Mouse (Mus musculus): ENCODE results near the gene Hoxa3. TPM values are rescaled to one million over a fixed set of nuclear protein-coding genes. Genes with fewer than 3 reads are reported as not detected.

The Hoxa3 gene
- total and polyA plus RNA-seq, 3 experiments = 0.08 to 0.38 (median 0.34) TPM

GRCm38 (mm10) chr6:52150401-52150966, 62.7 kb downstream of the Hoxa3 start:
- Histone ChIP-seq H3K36me3 (replicated peaks in 1 of 2; ENCODE audit: control insufficient read depth in 1 of 2, insufficient read depth in 1 of 2, low read length in 1 of 2) (no peaks in the 10 kb centered on the region), H3K79me2 (replicated peaks; ENCODE audit: control insufficient read depth, extremely low read depth, insufficient read depth, poor library complexity, severe bottlenecking) (no peaks in the 10 kb centered on the region), H3K9ac (ENCODE audit: insufficient read depth, low read depth) (no peak overlapping the region), H3K27me3 (replicated peaks) (no peaks in the 10 kb centered on the region), H3K4me3 (replicated peaks in 1 of 3; ENCODE audit: low read depth in 2 of 3, low read length in 2 of 3, poor library complexity in 1 of 3) (no peak overlapping the region), H3K27ac (ENCODE audit: insufficient read depth, low read depth) (no peak overlapping the region), H3K4me1 (ENCODE audit: control insufficient read depth in 1 of 2, insufficient read depth in 2 of 2) (0 out of 4 replicates have a peak, but pooled peaks cover 0 to 3% of the 10 kb centered on the region in 2 experiments), H3K9me3 (replicated peaks; ENCODE audit: low read length) (no peaks in the 10 kb centered on the region), H3K4me2 (ENCODE audit: insufficient read depth, low read depth, poor library complexity, severe bottlenecking) (no peak overlapping the region)
- dilution Hi-C loops (cut with MboI; ENCODE audit: extremely low pct_ligation_motif_present, extremely low pct_unique_long_range_greater_than_20kb, low sequenced_read_pairs) (no loop called here), in situ Hi-C loops (cut with MboI; ENCODE audit: low pct_ligation_motif_present, low pct_unique_long_range_greater_than_20kb, low sequenced_read_pairs) (no loop called here)
- no peak for DNase-seq (ENCODE audit: extremely low read depth)
- TF ChIP-seq ELF1 (IDR thresholded peaks at IDR 0.05; ENCODE audit: low read depth, low read length) (no peak), TBP (conservative IDR thresholded peaks at IDR 0.05; ENCODE audit: low read depth, low read length) (no peak), IRF4 (IDR thresholded peaks at IDR 0.05; ENCODE audit: low read depth, low read length) (no peak), USF1 (IDR thresholded peaks at IDR 0.05; ENCODE audit: low read depth, low read length) (no peak), ZNF384 (IDR thresholded peaks at IDR 0.05; ENCODE audit: low read depth, low read length) (no peak), TCF12 (IDR thresholded peaks at IDR 0.05; ENCODE audit: low read depth, low read length) (no peak), RAD21 (IDR thresholded peaks at IDR 0.05; ENCODE audit: low read depth, low read length) (no peak), MEF2A (IDR thresholded peaks at IDR 0.05; ENCODE audit: borderline replicate concordance, low read depth, low read length) (no peak), E2F4 (IDR thresholded peaks at IDR 0.05; ENCODE audit: insufficient replicate concordance, low read depth, low read length) (no peak), ZKSCAN1 (IDR thresholded peaks at IDR 0.05; ENCODE audit: borderline replicate concordance, low read depth, low read length) (no peak)

- in situ Hi-C loops (cut with MboI; ENCODE audit: low pct_ligation_motif_present, low pct_unique_long_range_greater_than_20kb, low sequenced_read_pairs) = no loop called here
- no peaks in the 10 kb centered on the region for H3K36me3 ChIP-seq (replicated peaks in 1 of 2; ENCODE audit: control insufficient read depth in 1 of 2, insufficient read depth in 1 of 2, low read length in 1 of 2)
- no peak for DNase-seq (ENCODE audit: extremely low read depth)
- no peak overlapping the region for H3K9ac ChIP-seq (ENCODE audit: insufficient read depth, low read depth)
- no peak overlapping the region for H3K27ac ChIP-seq (ENCODE audit: insufficient read depth, low read depth)
- no peaks in the 10 kb centered on the region for H3K9me3 ChIP-seq (replicated peaks; ENCODE audit: low read length)
- H3K4me1 ChIP-seq (ENCODE audit: control insufficient read depth in 1 of 2, insufficient read depth in 2 of 2) = no peaks in the 10 kb centered on the region
- H3K4me3 ChIP-seq (replicated peaks in 1 of 3; ENCODE audit: low read depth in 2 of 3, low read length in 2 of 3, poor library complexity in 1 of 3) = no peak overlapping the region
- TF ChIP-seq CTCF (conservative IDR thresholded peaks at IDR 0.05 in 1 of 2, IDR thresholded peaks at IDR 0.05 in 1 of 2; ENCODE audit: low read depth in 2 of 2, low read length in 2 of 2) (no peak), ETS1 (conservative IDR thresholded peaks at IDR 0.05; ENCODE audit: low read depth, low read length) (no peak), HCFC1 (IDR thresholded peaks at IDR 0.05; ENCODE audit: low read depth, low read length) (no peak), ZC3H11A (IDR thresholded peaks at IDR 0.05; ENCODE audit: low read depth, low read length) (no peak), JUND (conservative IDR thresholded peaks at IDR 0.05; ENCODE audit: low read depth, low read length) (no peak), POLR2AphosphoS2 (IDR thresholded peaks at IDR 0.05; ENCODE audit: low read depth, low read length) (no peak), E2F4 (IDR thresholded peaks at IDR 0.05; ENCODE audit: insufficient replicate concordance, low read depth, low read length) (no peak), MAFK (IDR thresholded peaks at IDR 0.05; ENCODE audit: insufficient replicate concordance, low read length) (no peak), JUN (IDR thresholded peaks at IDR 0.05; ENCODE audit: insufficient read depth, low read depth, low read length) (no peak), IRF4 (IDR thresholded peaks at IDR 0.05; ENCODE audit: low read depth, low read length) (no peak), ZKSCAN1 (IDR thresholded peaks at IDR 0.05; ENCODE audit: borderline replicate concordance, low read depth, low read length) (no peak), TBP (conservative IDR thresholded peaks at IDR 0.05; ENCODE audit: low read depth, low read length) (no peak), EP300 (IDR thresholded peaks at IDR 0.05; ENCODE audit: low read length) (no peak), CHD1 (IDR thresholded peaks at IDR 0.05; ENCODE audit: low read depth, low read length) (no peak)
- H3K4me2 ChIP-seq (ENCODE audit: insufficient read depth, low read depth, poor library complexity, severe bottlenecking) = no peak overlapping the region
- H3K79me2 ChIP-seq (replicated peaks; ENCODE audit: control insufficient read depth, extremely low read depth, insufficient read depth, poor library complexity, severe bottlenecking) = no peaks in the 10 kb centered on the region
- dilution Hi-C loops (cut with MboI; ENCODE audit: extremely low pct_ligation_motif_present, extremely low pct_unique_long_range_greater_than_20kb, low sequenced_read_pairs) = no loop called here
- H3K27me3 ChIP-seq (replicated peaks) = no peaks in the 10 kb centered on the region
Observed at GRCm38 (mm10) chr6:52139115-52139514, 74.0 kb downstream of the Hoxa3 start.

All from CH12.LX (cell line).